Mouse (Mus musculus): ENCODE results near the gene Rer1. TPM values are rescaled to one million over a fixed set of nuclear protein-coding genes. Genes with fewer than 3 reads are reported as not detected.

Rer1 gene
- 211 and 216 TPM in 2 replicates for polyA plus RNA-seq (2015; fragmentation: Nextera tagmentation; extraction: Ambion mirVana)

- H3K4me3 ChIP-seq (ENCODE audit: low read length): peak within 1 kb of the TSS; percentile 97
- peaks cover 5% of the 10 kb centered on the region for H3K36me3 ChIP-seq (ENCODE audit: control insufficient read depth, insufficient read depth, low read length)
- H3K9me3 ChIP-seq (ENCODE audit: control insufficient read depth, low read length): no peaks in the 10 kb centered on the region
- peaks cover 34% of the 10 kb centered on the region for H3K4me1 ChIP-seq (ENCODE audit: control insufficient read depth, insufficient read depth, low read length)
- ATAC-seq: peak; percentile 96
- peak within 1 kb of the TSS; percentile 77 for H3K4me2 ChIP-seq (ENCODE audit: low read depth, low read length)
- no peaks in the 10 kb centered on the region for H3K27me3 ChIP-seq (replicated peaks; ENCODE audit: control insufficient read depth, insufficient read depth, low read length)
- peak within 1 kb of the TSS; percentile 94 for H3K9ac ChIP-seq (ENCODE audit: low read depth, low read length)
- H3K27ac ChIP-seq (ENCODE audit: low read length): peak within 1 kb of the TSS; percentile 96
- under 1% methylated on average over 84 of the region's 85 CpGs for WGBS
Measured at GRCm38 (mm10) chr4:155086108-155087024, at the start of gene Rer1, which contains the start of gene Morn1. Rer1 (minus strand) TSS chr4:155086382. Morn1 (plus strand) TSS chr4:155086577.

GRCm38 (mm10) chr4:155134686-155135172 is 48.5 kb upstream of the Rer1 start:
- no peak overlapping the region for H3K27ac ChIP-seq (ENCODE audit: low read length)

GRCm38 (mm10) chr4:155133658-155134417 is 47.7 kb upstream of the Rer1 start:
- Histone ChIP-seq H3K36me3 (ENCODE audit: control insufficient read depth, insufficient read depth, low read length) (no peaks in the 10 kb centered on the region), H3K27me3 (replicated peaks; ENCODE audit: control insufficient read depth, insufficient read depth, low read length) (no peaks in the 10 kb centered on the region), H3K27ac (ENCODE audit: low read length) (peak overlapping the region; percentile 56; the same call in 1 of the 2 replicates), H3K4me2 (ENCODE audit: low read depth, low read length) (no peak overlapping the region), H3K9me3 (ENCODE audit: control insufficient read depth, low read length) (no peaks in the 10 kb centered on the region), H3K4me3 (ENCODE audit: low read length) (no peak overlapping the region), H3K9ac (ENCODE audit: low read depth, low read length) (peak overlapping the region; percentile 36; the same call in 1 of the 2 replicates), H3K4me1 (ENCODE audit: control insufficient read depth, insufficient read depth, low read length) (peaks cover 30% of the 10 kb centered on the region)
- ATAC-seq: peak; percentile 47
- WGBS: 36% methylated on average over 20 of the region's 20 CpGs

More at GRCm38 (mm10) chr4:155134686-155135172, 48.5 kb upstream of the Rer1 start:
- no peaks in the 10 kb centered on the region for H3K27me3 ChIP-seq (replicated peaks; ENCODE audit: control insufficient read depth, insufficient read depth, low read length)
- no peak for ATAC-seq
- H3K9ac ChIP-seq (ENCODE audit: low read depth, low read length): no peak overlapping the region
- peaks cover 28% of the 10 kb centered on the region for H3K4me1 ChIP-seq (ENCODE audit: control insufficient read depth, insufficient read depth, low read length)
- no peak overlapping the region for H3K4me3 ChIP-seq (ENCODE audit: low read length)
- H3K36me3 ChIP-seq (ENCODE audit: control insufficient read depth, insufficient read depth, low read length): no peaks in the 10 kb centered on the region
- H3K4me2 ChIP-seq (ENCODE audit: low read depth, low read length): no peak overlapping the region
- H3K9me3 ChIP-seq (ENCODE audit: control insufficient read depth, low read length): no peaks in the 10 kb centered on the region
- WGBS: 88% methylated on average over 7 of the region's 7 CpGs

- WGBS: 49% methylated on average over 3 of the region's 3 CpGs
- Histone ChIP-seq H3K9me3 (ENCODE audit: control insufficient read depth, low read length) (no peaks in the 10 kb centered on the region), H3K4me3 (ENCODE audit: low read length) (no peak overlapping the region), H3K4me2 (ENCODE audit: low read depth, low read length) (no peak overlapping the region), H3K27ac (ENCODE audit: low read length) (peak overlapping the region; percentile 56; the same call in 1 of the 2 replicates), H3K4me1 (ENCODE audit: control insufficient read depth, insufficient read depth, low read length) (peaks cover 30% of the 10 kb centered on the region), H3K9ac (ENCODE audit: low read depth, low read length) (0 out of 2 replicates have a peak overlapping the region, but pooled peaks have one; percentile 36), H3K27me3 (replicated peaks; ENCODE audit: control insufficient read depth, insufficient read depth, low read length) (no peaks in the 10 kb centered on the region), H3K36me3 (ENCODE audit: control insufficient read depth, insufficient read depth, low read length) (no peaks in the 10 kb centered on the region)
- ATAC-seq: no peak
Measured at GRCm38 (mm10) chr4:155133188-155133587, 47.0 kb upstream of the Rer1 start.

- no peak for ATAC-seq
- H3K9me3 ChIP-seq (ENCODE audit: control insufficient read depth, low read length): no peaks in the 10 kb centered on the region
- no peak overlapping the region for H3K4me2 ChIP-seq (ENCODE audit: low read depth, low read length)
- H3K4me1 ChIP-seq (ENCODE audit: control insufficient read depth, insufficient read depth, low read length): peaks cover 25% of the 10 kb centered on the region
- peak overlapping the region; percentile 40; the same call in 1 of the 2 replicates for H3K9ac ChIP-seq (ENCODE audit: low read depth, low read length)
- H3K27me3 ChIP-seq (replicated peaks; ENCODE audit: control insufficient read depth, insufficient read depth, low read length): no peaks in the 10 kb centered on the region
- 57% methylated on average over 7 of the region's 7 CpGs for WGBS
- H3K27ac ChIP-seq (ENCODE audit: low read length): peak overlapping the region; percentile 61
- H3K4me3 ChIP-seq (ENCODE audit: low read length): no peak overlapping the region
- no peaks in the 10 kb centered on the region for H3K36me3 ChIP-seq (ENCODE audit: control insufficient read depth, insufficient read depth, low read length)
Measured at GRCm38 (mm10) chr4:155130616-155131015, 44.4 kb upstream of the Rer1 start.

GRCm38 (mm10) chr4:155129996-155130395 is 43.8 kb upstream of the Rer1 start:
- peak overlapping the region; percentile 65 for H3K27ac ChIP-seq (ENCODE audit: low read length)
- ATAC-seq: no peak; the same call in 1 of the 2 replicates
- peak overlapping the region; percentile 40; the same call in 1 of the 2 replicates for H3K9ac ChIP-seq (ENCODE audit: low read depth, low read length)
- peaks cover 24% of the 10 kb centered on the region for H3K4me1 ChIP-seq (ENCODE audit: control insufficient read depth, insufficient read depth, low read length)
- WGBS: 71% methylated on average over 14 of the region's 14 CpGs
- no peak overlapping the region for H3K4me3 ChIP-seq (ENCODE audit: low read length)
- no peaks in the 10 kb centered on the region for H3K9me3 ChIP-seq (ENCODE audit: control insufficient read depth, low read length)
- H3K27me3 ChIP-seq (replicated peaks; ENCODE audit: control insufficient read depth, insufficient read depth, low read length): no peaks in the 10 kb centered on the region
- H3K36me3 ChIP-seq (ENCODE audit: control insufficient read depth, insufficient read depth, low read length): no peaks in the 10 kb centered on the region
- H3K4me2 ChIP-seq (ENCODE audit: low read depth, low read length): no peak overlapping the region

- WGBS: 90% methylated on average over 10 of the region's 10 CpGs
- no peaks in the 10 kb centered on the region for H3K9me3 ChIP-seq (ENCODE audit: control insufficient read depth, low read length)
- no peak overlapping the region for H3K4me3 ChIP-seq (ENCODE audit: low read length)
- H3K4me1 ChIP-seq (ENCODE audit: control insufficient read depth, insufficient read depth, low read length): peaks cover 28% of the 10 kb centered on the region
- peak overlapping the region; percentile 40; the same call in 1 of the 2 replicates for H3K9ac ChIP-seq (ENCODE audit: low read depth, low read length)
- ATAC-seq: no peak
- H3K36me3 ChIP-seq (ENCODE audit: control insufficient read depth, insufficient read depth, low read length): no peaks in the 10 kb centered on the region
- no peaks in the 10 kb centered on the region for H3K27me3 ChIP-seq (replicated peaks; ENCODE audit: control insufficient read depth, insufficient read depth, low read length)
- peak overlapping the region; percentile 65 for H3K27ac ChIP-seq (ENCODE audit: low read length)
- H3K4me2 ChIP-seq (ENCODE audit: low read depth, low read length): no peak overlapping the region
Measured at GRCm38 (mm10) chr4:155129132-155129917, 43.1 kb upstream of the Rer1 start.

- Histone ChIP-seq H3K9me3 (ENCODE audit: control insufficient read depth, low read length) (no peaks in the 10 kb centered on the region), H3K4me2 (ENCODE audit: low read depth, low read length) (no peak overlapping the region), H3K4me3 (ENCODE audit: low read length) (no peak overlapping the region), H3K4me1 (ENCODE audit: control insufficient read depth, insufficient read depth, low read length) (peaks cover 28% of the 10 kb centered on the region), H3K27me3 (replicated peaks; ENCODE audit: control insufficient read depth, insufficient read depth, low read length) (no peaks in the 10 kb centered on the region), H3K9ac (ENCODE audit: low read depth, low read length) (no peak overlapping the region), H3K36me3 (ENCODE audit: control insufficient read depth, insufficient read depth, low read length) (no peaks in the 10 kb centered on the region), H3K27ac (ENCODE audit: low read length) (no peak overlapping the region)
- ATAC-seq: no peak
- WGBS: 89% methylated on average over 15 of the region's 15 CpGs
Measured at GRCm38 (mm10) chr4:155128411-155128810, 42.2 kb upstream of the Rer1 start.
